Mouse (Mus musculus) liver, adult (tissue): ENCODE data around the gene Ube2j2.

ENCODE experiments used
- GATA4 ChIP-seq: IDR thresholded peaks from 2 replicates; pipeline ENCODE4 v1.6.1; 2014; ENCODE audit warnings: mild to moderate bottlenecking, low read length; ENCODE audit not compliant: insufficient replicate concordance

Ube2j2 gene

DNA sequence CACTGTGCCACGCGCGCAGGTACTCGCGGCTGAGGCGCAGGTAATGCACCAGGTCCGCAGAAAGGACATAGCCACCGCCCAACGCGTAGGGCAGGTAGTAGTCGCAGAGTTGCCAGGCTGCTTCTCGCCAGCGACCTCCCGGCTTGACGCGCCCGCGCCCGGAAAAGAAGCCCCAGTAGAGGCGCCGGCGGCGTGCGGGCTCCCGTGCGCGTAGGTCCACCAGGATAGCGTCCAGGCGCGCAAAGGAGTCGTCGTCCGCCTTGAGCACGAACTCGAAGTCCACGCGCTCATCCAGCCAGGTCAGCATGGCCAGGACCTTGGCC, 48.2 kb downstream of the Ube2j2 start:
- TF ChIP-seq GATA4 = no peak

DNA sequence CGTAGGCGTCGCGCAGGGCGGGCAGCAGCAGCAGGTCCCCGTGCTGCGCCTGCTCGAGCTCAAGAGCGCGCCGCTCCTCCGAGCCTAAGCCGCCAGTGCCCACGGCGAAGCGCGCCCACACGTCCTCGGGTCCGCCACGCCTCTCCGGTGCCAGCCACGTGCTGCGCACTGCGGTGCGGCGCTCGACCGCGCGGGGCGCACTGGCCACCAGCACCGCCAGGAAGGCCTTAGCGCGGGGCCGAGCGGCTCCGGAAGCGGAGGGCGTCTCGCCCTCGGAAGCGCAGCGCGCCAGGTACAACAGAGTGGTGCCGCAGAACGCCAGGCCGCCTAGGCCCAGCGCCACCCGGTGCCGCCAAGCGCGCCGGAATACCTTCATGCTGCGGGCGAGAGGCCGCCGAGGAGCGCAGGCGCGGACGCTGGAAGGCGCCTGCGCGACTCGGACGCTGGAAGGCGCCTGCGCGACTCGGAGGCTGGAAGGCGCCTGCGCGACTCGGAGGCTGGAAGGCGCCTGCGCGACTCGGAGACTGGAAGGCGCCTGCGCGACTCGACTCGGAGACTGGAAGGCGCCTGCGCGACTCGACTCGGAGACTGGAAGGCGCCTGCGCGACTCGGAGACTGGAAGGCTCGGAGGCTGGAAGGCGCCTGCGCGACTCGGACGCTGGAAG, 48.7 kb downstream of the Ube2j2 start, which contains the start of the genes B3galt6 and Sdf4:
Gene B3galt6 (minus strand): TSS at position 409 of the 665 bp plus-strand sequence.
Gene Sdf4 (plus strand): TSS at position 632 of the 665 bp plus-strand sequence.
- TF ChIP-seq GATA4 = no peak

DNA sequence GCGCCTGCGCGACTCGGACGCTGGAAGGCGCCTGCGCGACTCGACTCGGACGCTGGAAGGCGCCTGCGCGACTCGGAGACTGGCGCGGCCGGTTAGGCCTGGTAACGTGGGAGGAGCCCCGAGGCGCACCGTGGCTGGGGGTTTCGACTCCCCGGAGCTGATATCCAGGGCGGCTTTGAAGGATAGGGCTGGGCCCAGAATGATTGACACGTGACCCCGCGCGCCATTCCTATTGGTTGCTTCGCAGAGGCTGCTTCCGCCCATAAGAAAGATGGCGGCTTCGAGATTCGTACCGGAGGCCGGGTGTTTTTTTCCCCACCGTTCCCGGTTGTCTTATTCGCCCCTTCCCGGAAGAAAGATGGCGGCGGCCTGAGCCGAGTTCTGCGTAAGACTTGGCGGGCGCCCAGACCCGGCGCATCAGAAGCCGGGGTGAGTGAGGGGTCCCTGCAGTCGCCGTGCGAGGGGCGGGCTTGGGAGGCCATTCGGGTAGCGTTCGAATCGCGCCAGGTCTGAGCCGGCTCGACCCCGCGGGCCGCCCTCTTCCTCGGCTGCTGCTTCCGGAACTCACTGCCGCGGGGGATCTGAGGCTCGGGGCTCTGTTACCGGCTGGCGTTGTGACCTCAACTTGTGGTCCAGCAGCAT, 49.4 kb downstream of the Ube2j2 start:
- no peak for TF ChIP-seq GATA4

DNA sequence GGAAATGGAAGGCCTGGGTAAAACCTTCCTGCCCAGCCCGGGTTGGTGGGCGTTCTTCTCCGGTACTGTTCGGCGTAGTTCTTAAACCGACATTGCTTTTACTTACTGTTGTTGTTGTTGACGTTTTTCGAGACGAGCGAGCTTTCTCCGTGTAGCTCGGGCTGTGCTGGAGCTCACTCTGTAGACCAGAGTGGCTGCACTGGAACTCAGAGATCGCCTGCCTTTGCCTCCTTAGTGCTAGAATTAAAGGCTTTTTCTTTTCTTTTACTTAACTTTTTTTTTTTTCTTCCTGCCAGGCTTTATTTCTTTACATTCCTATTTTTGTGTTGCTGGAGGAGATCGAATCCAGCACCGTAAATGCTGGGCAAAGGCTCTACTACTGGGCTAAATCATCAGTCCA, 50.0 kb downstream of the Ube2j2 start:
- TF ChIP-seq GATA4 = no peak

DNA sequence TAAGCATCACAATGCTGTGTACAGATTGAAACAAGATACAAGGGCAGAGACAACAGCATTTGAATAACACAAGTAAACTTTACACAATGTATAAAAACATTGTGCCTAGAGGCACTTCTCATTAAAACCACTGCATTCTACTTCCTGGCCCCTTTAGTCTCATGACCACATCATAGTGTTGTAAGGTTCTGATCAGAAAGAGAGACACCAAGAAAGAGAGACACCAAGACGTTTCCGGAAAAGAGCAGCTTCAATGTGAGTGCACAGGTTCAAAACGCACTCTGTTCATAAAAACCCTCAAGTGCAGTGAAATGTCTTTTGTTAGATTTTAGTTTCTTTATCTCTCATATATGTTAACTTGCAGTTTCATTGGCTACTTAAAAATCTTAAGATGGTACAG, 60.5 kb downstream of the Ube2j2 start:
- no peak for TF ChIP-seq GATA4

DNA sequence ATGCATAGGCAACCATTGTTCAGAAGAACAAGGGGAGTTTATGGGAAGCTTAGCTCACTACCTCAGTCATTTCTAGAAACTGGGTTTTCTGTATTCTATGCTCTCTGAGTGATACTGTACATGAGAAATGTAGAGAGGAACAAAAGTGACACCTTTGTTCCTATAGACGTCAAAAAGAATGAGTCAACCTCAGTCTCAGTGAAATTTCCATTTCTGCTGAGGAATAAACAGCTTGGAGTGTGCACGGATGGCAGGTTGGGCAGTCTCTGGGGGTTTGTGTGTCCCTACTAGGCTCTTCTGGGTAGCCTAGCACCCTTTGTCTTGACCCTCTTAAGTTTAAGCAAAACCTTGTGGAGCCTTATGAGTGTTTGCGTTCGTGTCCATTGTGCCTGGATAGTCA, 64.7 kb downstream of the Ube2j2 start:
- no peak for TF ChIP-seq GATA4
